Mouse (Mus musculus): Measurements from ENCODE around the gene Myb.
"Not testable (repeated sequence)": the region's sequence is repeated elsewhere in the genome, so short reads cannot be mapped to it uniquely, and the experiment has no call there.

Gene Myb

GRCm38 (mm10) chr10:21168466-21168865, 7.7 kb upstream of the Myb start:
- DNase-seq (ENCODE audit: low read depth), result no peak

- no peak for DNase-seq (ENCODE audit: low read depth)
These were observed 7.1 kb upstream of the Myb start for GRCm38 (mm10) chr10:21167842-21168241.

- no peak for DNase-seq (ENCODE audit: low read depth)
These were observed 6.4 kb upstream of the Myb start for GRCm38 (mm10) chr10:21167165-21167564.

DNA sequence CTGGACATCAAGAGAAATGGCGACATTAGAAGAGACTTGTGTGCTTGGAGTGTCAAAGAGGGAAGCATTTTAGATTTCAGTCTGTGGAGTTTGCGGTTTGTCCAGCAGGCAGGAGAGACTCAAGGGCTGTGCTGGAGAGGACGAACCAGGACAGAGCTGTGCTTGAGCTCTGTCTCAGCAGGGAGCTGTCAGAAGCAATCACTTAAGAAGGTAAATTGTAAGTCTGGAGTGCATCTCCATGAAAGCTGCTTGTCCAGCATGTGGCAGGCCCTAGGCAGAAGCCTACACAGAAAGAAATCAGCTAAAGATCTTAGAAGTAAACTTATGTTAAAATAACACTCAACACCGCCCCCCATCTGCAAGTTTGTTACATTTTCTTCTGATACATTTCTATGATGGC, 4.6 kb upstream of the Myb start:
- peak; percentile 10 for DNase-seq (ENCODE audit: low read depth)

- no peak for DNase-seq (ENCODE audit: low read depth)
These were observed 1.3 kb upstream of the Myb start for GRCm38 (mm10) chr10:21162124-21162523.

- peak; percentile 85 for DNase-seq (ENCODE audit: low read depth)
These were observed 743 bp upstream of the Myb start for GRCm38 (mm10) chr10:21161359-21162094.

- peak; percentile 55 for DNase-seq (ENCODE audit: low read depth)
These were observed 938 bp downstream of the Myb start for GRCm38 (mm10) chr10:21159697-21160394.

GRCm38 (mm10) chr10:21158918-21159443, 1.8 kb downstream of the Myb start:
- peak; percentile 65 for DNase-seq (ENCODE audit: low read depth)

DNA sequence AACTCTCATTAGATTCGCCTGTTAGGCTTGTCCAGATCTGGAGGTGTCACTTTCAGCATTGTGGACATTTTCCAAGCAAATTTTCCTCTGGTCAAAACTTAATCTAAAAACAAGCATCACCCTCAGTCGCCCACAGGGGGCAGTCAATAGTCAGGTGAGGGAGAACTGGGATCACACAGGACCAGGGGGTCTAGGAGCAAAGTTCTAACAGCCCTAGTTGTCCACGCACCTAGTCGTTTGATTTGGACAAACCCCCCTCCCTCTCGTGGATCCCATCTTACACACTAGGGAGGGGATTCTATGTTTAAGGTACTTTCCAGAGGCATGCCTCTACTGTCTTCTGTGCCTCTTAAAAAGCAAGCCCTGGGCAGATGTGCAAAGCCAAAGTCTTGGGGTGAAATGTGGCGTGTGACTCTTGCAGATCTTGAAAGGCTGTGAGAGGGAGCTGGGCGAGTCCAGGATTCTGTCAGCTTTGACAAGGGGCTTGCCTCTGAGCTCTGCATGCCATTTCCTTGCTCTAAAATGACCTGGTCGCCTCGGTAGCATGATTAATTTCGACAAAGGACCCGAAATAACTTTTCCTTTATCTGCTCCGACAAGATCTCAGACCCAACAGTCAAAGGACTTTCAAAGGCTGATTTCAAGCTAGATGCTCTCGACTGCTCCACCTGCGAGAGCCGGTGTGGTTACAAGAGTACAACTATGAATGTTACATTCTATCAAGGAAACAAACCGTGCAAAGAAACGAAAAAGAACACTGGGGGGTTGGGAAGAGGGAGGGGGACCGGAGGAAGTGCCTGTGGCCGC, 2.5 kb downstream of the Myb start:
- DNase-seq (ENCODE audit: low read depth), result peak; percentile 88

- DNase-seq (ENCODE audit: low read depth), result peak; percentile 41
These were observed 3.8 kb downstream of the Myb start for GRCm38 (mm10) chr10:21156953-21157499.

DNA sequence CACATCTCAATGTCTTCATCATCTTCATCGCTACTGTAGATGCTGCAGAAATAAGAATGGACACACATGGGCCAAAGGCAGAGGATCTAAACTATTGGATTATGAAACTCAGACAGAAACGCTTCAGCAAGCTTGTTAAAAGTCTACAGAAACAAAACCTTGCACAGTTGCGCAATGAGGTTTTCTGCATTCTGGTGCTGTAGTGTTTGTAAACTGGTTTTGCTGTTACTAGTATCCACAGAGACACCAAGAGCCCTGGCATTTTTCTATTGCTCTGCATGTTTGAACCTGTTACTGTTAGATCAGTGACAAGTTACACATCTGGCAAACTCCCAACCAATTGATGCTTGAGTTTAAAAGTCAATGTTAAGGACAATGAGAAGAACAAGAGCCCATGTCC, 4.4 kb downstream of the Myb start:
- DNase-seq (ENCODE audit: low read depth), result peak; percentile 66

GRCm38 (mm10) chr10:21154927-21155326, 5.9 kb downstream of the Myb start:
- DNase-seq (ENCODE audit: low read depth), result peak; percentile 64

DNA sequence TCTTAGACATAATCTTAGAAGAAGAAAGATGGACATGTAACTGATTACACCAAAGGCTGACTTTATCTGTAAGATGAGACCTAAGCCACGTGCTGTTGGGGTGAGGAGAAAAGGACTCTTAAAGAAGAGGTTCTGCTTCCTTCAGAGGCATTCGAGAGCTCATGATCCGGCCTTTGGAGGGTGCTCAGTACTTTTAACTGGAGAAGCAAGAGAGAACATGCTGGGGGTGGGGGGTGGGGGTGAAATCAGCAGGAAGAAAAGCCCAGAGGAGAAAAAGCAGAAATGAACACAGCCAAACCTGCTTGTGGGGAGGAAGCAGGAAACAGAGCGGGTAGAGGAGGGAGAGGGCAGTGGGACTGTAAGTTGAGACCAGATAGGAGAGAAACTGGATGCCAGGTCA, 7.4 kb downstream of the Myb start:
- DNase-seq (ENCODE audit: low read depth), result peak; percentile 83

DNA sequence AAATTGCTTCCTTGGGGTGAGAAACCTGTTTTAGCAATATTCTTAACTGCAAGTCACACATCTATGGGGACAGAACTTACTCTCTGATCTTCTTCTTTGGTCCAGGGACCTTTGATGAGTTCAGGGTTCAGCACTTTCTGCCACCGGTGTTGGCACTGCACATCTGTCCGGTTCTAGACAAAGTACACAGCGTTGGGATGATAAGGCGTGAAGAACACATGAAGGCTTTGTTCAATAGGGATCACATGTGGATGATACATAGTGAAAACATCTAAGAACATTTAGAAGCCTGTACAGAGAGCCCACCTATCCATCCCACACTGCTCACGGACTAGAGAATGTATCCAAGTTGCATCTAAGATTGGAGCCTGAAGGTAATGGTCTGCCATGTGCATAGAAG, 8.0 kb downstream of the Myb start:
- no peak for DNase-seq (ENCODE audit: low read depth)

DNA sequence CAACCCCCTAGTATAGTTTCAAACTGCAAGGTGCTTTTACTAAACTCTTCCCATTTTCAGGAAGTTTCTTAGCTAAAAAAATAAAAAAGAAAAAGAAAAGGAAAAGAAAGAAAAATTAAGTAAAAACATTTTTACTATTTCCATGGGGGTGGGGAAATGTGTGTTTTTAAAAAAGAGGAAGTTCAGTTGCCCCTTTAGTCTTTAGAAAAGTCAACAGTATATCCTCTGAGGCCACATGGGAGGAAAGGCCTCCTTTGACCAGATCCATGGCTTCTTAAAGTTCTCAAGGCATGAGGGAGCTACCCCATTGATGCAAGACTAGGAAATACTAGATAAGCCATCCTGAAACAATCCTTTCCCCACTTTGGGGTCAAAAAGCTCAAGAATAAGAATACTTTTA, 9.5 kb downstream of the Myb start:
- peak; percentile 68 for DNase-seq (ENCODE audit: low read depth)

DNA sequence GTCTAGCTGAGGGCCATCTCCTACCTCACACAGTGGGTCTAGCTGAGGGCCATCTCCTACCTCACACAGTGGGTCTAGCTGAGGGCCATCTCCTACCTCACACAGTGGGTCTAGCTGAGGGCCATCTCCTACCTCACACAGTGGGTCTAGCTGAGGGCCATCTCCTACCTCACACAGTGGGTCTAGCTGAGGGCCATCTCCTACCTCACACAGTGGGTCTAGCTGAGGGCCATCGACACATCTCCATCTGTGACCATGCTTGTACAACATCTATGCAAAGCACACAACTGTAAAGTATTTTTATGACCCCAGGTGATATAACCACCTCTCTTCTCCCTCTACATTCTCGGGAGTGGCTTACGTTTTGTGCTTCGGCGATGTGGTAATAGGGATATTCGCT, 10.8 kb downstream of the Myb start:
- not testable (repeated sequence) for DNase-seq (ENCODE audit: low read depth)

DNA sequence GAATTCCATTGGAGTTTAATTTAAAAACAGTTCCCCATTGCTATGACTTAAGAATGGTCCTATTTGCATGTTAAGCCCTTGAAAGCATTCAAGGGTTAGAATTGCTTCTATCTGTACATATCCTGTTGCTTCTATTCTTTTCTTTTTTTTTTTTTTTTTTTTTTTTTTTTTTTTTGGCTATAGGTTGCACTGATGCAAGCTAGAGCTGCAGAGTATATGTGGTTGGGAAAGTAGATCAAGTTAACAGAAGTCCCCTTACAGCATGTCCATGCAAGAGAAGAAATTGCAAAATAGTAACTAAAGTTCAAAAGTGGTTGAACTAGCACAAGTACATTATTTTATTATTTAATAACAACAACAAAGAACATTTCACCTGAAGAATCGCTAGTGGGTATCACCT, 14.1 kb downstream of the Myb start:
- peak; percentile 69 for DNase-seq (ENCODE audit: low read depth)

DNA sequence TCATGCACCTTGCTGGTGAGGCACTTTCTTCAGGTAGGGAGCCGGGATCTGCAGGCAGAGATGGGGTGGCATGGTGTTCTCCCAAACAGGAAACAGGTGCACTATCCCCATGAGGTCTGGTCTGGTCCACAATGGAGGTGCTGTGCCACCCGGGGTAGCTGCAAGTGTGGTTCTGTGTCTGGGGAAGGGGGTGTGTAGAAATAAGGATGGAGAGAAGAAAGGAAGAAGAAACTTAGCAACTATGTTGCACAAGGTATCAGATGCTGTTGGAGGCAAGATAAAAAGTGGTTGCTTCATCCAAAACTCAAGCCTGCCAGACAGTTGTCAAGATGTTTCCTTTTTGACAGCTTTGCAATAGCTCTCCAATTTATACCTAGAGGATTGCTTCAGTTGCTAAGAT, 14.5 kb downstream of the Myb start:
- DNase-seq (ENCODE audit: low read depth), result peak; percentile 88

- DNase-seq (ENCODE audit: low read depth), result peak; percentile 48
These were observed 15.9 kb downstream of the Myb start for GRCm38 (mm10) chr10:21144627-21145504.

GRCm38 (mm10) chr10:21135297-21135696, 25.5 kb downstream of the Myb start:
- no peak for DNase-seq (ENCODE audit: low read depth)

- DNase-seq (ENCODE audit: low read depth), result peak; percentile 95
These were observed 29.8 kb downstream of the Myb start for GRCm38 (mm10) chr10:21130901-21131493.
